Mouse (Mus musculus) G1E (cell line): ENCODE measurements around the gene Kctd4.

Source experiments
- CTCF ChIP-seq: IDR thresholded peaks from 2 replicates; pipeline ENCODE4 v1.5.1; 2012; ENCODE audit warnings: low read depth, low read length, inconsistent platforms, mixed read lengths
- GATA1 ChIP-seq: IDR thresholded peaks from 2 replicates; pipeline ENCODE4 v1.6.1; 2012; ENCODE audit warnings: borderline replicate concordance, low read length, inconsistent platforms, mixed read lengths
- POLR2AphosphoS5 ChIP-seq: IDR thresholded peaks from 2 replicates; pipeline ENCODE4 v1.6.1; 2012; ENCODE audit warnings: low read depth, low read length, inconsistent platforms; ENCODE audit not compliant: insufficient replicate concordance
- TAL1 ChIP-seq: conservative IDR thresholded peaks from 2 replicates; pipeline ENCODE4 v1.6.1; 2012; ENCODE audit warnings: low read depth, low read length, inconsistent platforms, mixed read lengths

DNA sequence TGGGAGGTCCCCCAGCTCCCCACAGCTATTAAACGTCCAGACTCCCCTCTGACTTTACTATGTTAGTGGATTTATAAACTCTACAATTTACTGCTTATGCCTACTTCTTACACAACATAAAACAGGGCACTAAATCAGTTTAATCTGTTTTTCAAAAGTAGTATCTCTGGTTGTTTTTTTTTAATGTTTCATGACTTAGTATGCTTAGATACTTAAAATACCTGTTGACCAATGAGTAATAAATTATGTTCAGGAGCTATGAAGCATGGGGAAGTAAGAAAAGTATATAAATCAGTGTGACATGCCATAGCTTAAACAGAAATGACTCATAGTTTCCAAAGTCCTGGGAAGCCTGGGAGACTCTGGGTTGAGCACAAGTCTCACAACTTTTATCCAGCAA lies 17.1 kb upstream of the Kctd4 start:
- no peak for TF ChIP-seq CTCF
- no peak for TF ChIP-seq POLR2AphosphoS5
- TF ChIP-seq TAL1 = no peak
- TF ChIP-seq GATA1 = no peak
